Mouse (Mus musculus): Measurements from ENCODE around the gene Aplf.
"Not testable (repeated sequence)": the region's sequence is repeated elsewhere in the genome, so short reads cannot be mapped to it uniquely, and the experiment has no call there.

The Aplf gene

GRCm38 (mm10) chr6:87628936-87629335 lies 43.1 kb downstream of the Aplf start:
- DNase-seq (ENCODE audit: low read depth, low spot score) = not testable (repeated sequence)

GRCm38 (mm10) chr6:87623151-87623550 lies 48.8 kb downstream of the Aplf start:
- no peak for DNase-seq (ENCODE audit: low read depth, low spot score)

- peak; percentile 33 for DNase-seq (ENCODE audit: low read depth, low spot score)
Measured at GRCm38 (mm10) chr6:87621281-87621680, 50.7 kb downstream of the Aplf start.

- DNase-seq (ENCODE audit: low read depth, low spot score) = no peak
Measured at GRCm38 (mm10) chr6:87618021-87618420, 54.0 kb downstream of the Aplf start.

- DNase-seq (ENCODE audit: low read depth, low spot score) = peak; percentile 7
Measured at GRCm38 (mm10) chr6:87615696-87616083, 56.3 kb downstream of the Aplf start.

- DNase-seq (ENCODE audit: low read depth, low spot score) = peak; percentile 5
Measured at GRCm38 (mm10) chr6:87614794-87615695, 56.9 kb downstream of the Aplf start.

DNA sequence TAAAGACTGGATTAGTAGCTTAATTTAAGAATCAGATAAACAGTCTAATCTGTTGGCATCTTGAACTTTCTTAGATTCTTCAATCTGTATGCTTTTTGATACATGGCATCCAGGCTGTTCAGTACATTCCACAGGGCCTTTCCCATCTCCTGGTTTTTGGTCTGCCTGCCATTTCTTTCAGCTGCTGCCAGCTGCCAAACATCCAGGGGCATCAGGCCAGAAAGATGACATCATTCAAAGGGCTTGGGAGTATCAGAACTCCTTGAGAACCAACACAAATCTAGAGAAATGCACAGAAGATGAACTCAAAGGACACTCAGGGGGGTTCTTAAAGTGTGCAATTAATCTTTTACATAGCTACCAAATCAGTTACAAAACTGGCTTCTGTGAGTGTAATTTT lies 72.2 kb downstream of the Aplf start:
- DNase-seq (ENCODE audit: low read depth, low spot score) = peak; percentile 25

- DNase-seq (ENCODE audit: low read depth, low spot score) = peak; percentile 12
Measured at GRCm38 (mm10) chr6:87597116-87597833, 74.7 kb downstream of the Aplf start.

DNA sequence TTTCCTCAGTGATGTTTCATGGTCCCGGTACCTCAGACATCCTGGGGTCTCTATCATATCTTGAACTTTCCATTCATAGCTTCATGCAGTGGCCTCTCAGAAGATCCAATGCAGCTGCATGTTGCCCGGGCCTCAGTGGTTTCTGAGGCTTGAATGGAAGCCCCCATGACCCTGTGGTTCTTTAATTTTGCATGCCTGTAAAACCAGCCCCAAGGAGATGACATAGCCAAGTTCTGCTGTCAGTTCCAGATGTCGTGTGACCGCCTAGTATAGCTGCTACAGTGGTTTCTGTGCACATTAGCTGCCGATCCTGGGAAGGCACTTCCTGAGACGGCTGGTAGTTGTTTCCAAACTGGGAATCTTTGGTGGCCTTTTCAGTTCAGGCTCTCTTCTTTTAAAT lies 77.8 kb downstream of the Aplf start:
- no peak for DNase-seq (ENCODE audit: low read depth, low spot score)

DNA sequence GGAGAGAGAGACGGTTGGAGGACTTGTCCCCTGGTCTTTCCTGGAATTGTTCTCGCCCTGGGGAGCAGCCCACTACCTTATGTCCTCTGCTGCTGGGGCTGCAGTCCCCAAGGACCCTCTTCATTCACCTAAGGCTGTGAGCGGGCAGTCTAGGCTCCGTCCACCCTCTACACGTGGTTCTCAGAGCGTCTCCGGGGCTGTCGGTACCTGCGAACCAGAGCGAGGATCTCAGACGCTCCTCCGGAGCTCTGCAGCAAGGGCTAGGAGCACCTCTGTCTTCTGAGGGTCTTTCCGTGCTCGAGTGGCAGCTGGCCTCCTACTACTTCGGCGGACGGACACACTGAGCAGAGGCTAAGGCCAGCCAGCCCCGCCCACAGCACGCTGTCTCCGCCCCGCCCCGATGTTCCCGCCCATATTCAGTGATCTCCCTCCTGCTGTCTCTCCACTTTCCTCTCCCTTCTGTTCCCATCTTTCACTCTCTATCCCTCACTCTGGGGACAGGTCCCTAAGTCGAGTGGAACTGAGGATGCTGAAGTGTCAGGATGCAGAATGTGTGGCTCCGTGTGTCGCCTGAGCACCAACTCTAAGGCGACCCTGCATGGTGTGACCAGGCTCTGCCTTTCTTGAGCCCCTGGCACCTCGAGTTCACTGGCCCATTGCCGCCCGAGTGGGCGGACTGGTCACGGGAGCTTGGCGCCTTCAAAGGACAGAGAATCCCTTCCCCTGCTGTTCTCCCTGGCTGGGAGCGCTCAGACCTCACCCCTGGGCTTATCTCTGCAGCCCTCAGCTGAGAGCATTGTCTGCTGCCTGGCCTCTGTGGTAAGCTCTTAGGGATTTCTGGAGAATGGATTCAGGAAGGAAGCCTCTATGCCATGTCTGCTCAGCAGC lies 81.4 kb downstream of the Aplf start, which contains the start of gene Prokr1:
Gene Prokr1 (minus strand): TSS at position 350 of the 888 bp plus-strand sequence.
- DNase-seq (ENCODE audit: low read depth, low spot score) = peak; percentile 12

DNA sequence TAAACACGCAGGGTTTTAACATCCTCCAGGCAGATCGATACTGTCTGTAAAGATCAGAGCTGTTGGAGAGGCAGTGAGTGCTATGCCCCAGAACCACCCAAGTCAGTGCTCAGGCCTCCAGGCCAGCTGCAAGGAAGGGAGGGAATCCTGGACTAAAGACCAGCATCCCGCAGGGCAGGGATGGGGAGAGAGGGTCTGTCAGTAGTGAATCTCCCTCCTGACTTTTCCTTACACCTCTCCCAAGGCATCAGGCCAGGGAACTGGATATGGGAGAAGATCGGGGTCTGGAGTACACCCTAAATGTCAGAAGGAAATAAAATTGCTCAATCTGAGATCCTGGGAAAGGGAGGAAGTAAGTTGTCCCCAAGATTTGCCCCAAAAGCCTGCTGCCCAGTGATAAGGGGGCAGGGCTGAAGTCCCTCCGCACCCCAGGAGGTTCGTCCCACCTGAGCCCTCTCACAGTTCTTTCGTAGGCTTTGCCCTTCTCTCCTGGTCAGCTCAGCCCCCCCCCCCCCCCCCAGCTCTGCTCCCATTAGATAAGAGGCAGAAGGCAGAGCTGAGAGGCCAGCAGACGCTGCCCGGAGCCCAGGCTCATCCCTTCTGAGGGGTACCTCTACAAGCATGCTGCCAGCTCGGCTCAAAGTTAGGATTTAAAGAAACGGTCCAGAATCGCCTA lies 82.1 kb downstream of the Aplf start:
- DNase-seq (ENCODE audit: low read depth, low spot score) = no peak

- no peak for DNase-seq (ENCODE audit: low read depth, low spot score)
Measured at GRCm38 (mm10) chr6:87583991-87584390, 88.0 kb downstream of the Aplf start.

- no peak for DNase-seq (ENCODE audit: low read depth, low spot score)
Measured at GRCm38 (mm10) chr6:87583183-87583611, 88.8 kb downstream of the Aplf start.

GRCm38 (mm10) chr6:87582456-87582855 lies 89.5 kb downstream of the Aplf start:
- DNase-seq (ENCODE audit: low read depth, low spot score) = peak; percentile 9

GRCm38 (mm10) chr6:87581581-87581980 lies 90.4 kb downstream of the Aplf start:
- DNase-seq (ENCODE audit: low read depth, low spot score) = no peak

DNA sequence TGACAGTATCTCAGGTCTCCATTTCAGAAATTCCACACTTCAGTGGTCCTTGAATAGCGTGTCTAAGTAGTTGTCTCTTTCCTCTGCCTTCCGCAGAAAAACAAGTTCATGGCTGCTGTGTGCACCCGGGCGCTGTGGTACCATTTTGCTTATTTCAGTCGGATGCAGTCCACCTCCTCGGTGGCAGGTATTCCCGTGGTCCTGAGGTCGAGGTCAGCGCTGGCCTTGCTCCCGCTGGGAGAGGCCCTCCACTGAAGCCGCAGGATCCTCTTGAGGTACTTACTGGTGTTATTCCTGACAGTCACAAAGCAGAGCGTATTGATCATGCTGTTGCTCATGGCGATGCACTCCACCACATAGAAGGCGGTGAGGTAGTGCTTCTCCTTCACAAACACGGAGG lies 90.9 kb downstream of the Aplf start:
- no peak for DNase-seq (ENCODE audit: low read depth, low spot score)

Data from brain, adult 2 months (tissue).